Mouse (Mus musculus) forebrain, embryonic 15.5 days (tissue): ENCODE measurements around the gene Bid. TPM values are rescaled to one million over a fixed set of nuclear protein-coding genes. Genes with fewer than 3 reads are reported as not detected.
A peak's percentile ranks its signal among the peaks of the same experiment; 100 is the strongest.

ENCODE experiments used
- ATAC-seq: fragments of 200-750 bp; cut with Nextera tagmentation; replicated peaks from 2 replicates; pipeline ENCODE4 v1.8.0; 2017; ENCODE audit warnings: mild to moderate bottlenecking, moderate TSS enrichment, moderate library complexity
- H3K27ac ChIP-seq: fragments of 300-500 bp; sonication (generic); replicated peaks from 2 replicates; pipeline ENCODE4 v1.5.1; 2015; ENCODE audit warnings: mild to moderate bottlenecking, inconsistent platforms
- H3K27me3 ChIP-seq: fragments of 300-500 bp; sonication (generic); 2 replicates; pipeline ENCODE4 v1.6.1; 2015; ENCODE audit warnings: inconsistent platforms
- H3K36me3 ChIP-seq: fragments of 300-500 bp; sonication (generic); 2 replicates; pipeline ENCODE4 v1.6.1; 2015; ENCODE audit warnings: mild to moderate bottlenecking, inconsistent platforms
- H3K4me1 ChIP-seq: fragments of 300-500 bp; sonication (generic); 2 replicates; pipeline ENCODE4 v1.6.1; 2015; ENCODE audit warnings: inconsistent platforms
- H3K4me2 ChIP-seq: fragments of 300-500 bp; sonication (generic); replicated peaks from 2 replicates; pipeline ENCODE4 v1.6.1; 2015; ENCODE audit warnings: mild to moderate bottlenecking, inconsistent platforms
- H3K4me3 ChIP-seq: fragments of 300-500 bp; sonication (generic); 2 replicates; pipeline ENCODE4 v1.5.1; 2015; ENCODE audit warnings: mild to moderate bottlenecking, inconsistent platforms
- H3K9ac ChIP-seq: fragments of 300-500 bp; sonication (generic); replicated peaks from 2 replicates; pipeline ENCODE4 v1.6.1; 2015; ENCODE audit warnings: mild to moderate bottlenecking, inconsistent platforms
- H3K9me3 ChIP-seq: fragments of 300-500 bp; sonication (generic); 2 replicates; pipeline ENCODE4 v1.6.1; 2016; ENCODE audit warnings: inconsistent platforms
- WGBS: fragments of 180-500 bp; shearing (Covaris S2); methylation state at CpG from one replicate; pipeline ENCODE4 v1.1.7; 2015; ENCODE audit warnings: mixed read lengths; 5-methylcytosine and 5-hydroxymethylcytosine counted together
- polyA plus RNA-seq: library from polyadenylated mRNA; unstranded; fragments of >200 nt; fragmentation: Nextera tagmentation; extraction: Ambion mirVana; gene quantifications from 2 replicates; pipeline ENCODE4 v1.2.1, GENCODE M21; 2015

The Bid gene
- 24.3 TPM in 2 replicates for polyA plus RNA-seq

- H3K9ac ChIP-seq: peak within 1 kb of the TSS; percentile 57
- H3K4me1 ChIP-seq: peaks cover 14% of the 10 kb centered on the region
- under 1% methylated on average over 67 of the region's 67 CpGs for WGBS
- no peaks in the 10 kb centered on the region for H3K9me3 ChIP-seq
- peak; percentile 89 for ATAC-seq
- no peaks in the 10 kb centered on the region for H3K27me3 ChIP-seq
- H3K4me2 ChIP-seq: peak within 1 kb of the TSS; percentile 84
- peak within 1 kb of the TSS; percentile 79 for H3K4me3 ChIP-seq
- H3K27ac ChIP-seq: no peak within 1 kb of the TSS
- H3K36me3 ChIP-seq: no peaks in the 10 kb centered on the region
Measured at GRCm38 (mm10) chr6:120916074-120916971, at the start of gene Bid. Gene Bid (minus strand): TSS chr6:120916853.

GRCm38 (mm10) chr6:120965814-120966213 lies 49.2 kb upstream of the Bid start:
- H3K4me1 ChIP-seq: no peaks in the 10 kb centered on the region
- peaks cover 13% of the 10 kb centered on the region for H3K36me3 ChIP-seq
- H3K27me3 ChIP-seq: no peaks in the 10 kb centered on the region
- H3K27ac ChIP-seq: no peak overlapping the region
- no peak overlapping the region for H3K4me2 ChIP-seq
- H3K9ac ChIP-seq: no peak overlapping the region
- ATAC-seq: no peak
- H3K9me3 ChIP-seq: no peaks in the 10 kb centered on the region
- H3K4me3 ChIP-seq: no peak overlapping the region
- 80% methylated on average over 13 of the region's 13 CpGs for WGBS

- Histone ChIP-seq H3K27me3 (no peaks in the 10 kb centered on the region), H3K4me1 (no peaks in the 10 kb centered on the region), H3K9ac (no peak overlapping the region), H3K36me3 (peaks cover 14% of the 10 kb centered on the region; the same call in 1 of the 2 replicates), H3K27ac (no peak overlapping the region), H3K9me3 (no peaks in the 10 kb centered on the region), H3K4me2 (no peak overlapping the region), H3K4me3 (no peak overlapping the region)
- ATAC-seq: no peak
- 93% methylated on average over 3 of the region's 3 CpGs for WGBS
Measured at GRCm38 (mm10) chr6:120964179-120964578, 47.5 kb upstream of the Bid start.

- H3K27ac ChIP-seq: no peak overlapping the region
- ATAC-seq: no peak
- no peaks in the 10 kb centered on the region for H3K4me1 ChIP-seq
- peaks cover 39% of the 10 kb centered on the region for H3K36me3 ChIP-seq
- WGBS: 92% methylated on average over 9 of the region's 9 CpGs
- no peaks in the 10 kb centered on the region for H3K27me3 ChIP-seq
- H3K9ac ChIP-seq: no peak overlapping the region
- no peak overlapping the region for H3K4me3 ChIP-seq
- H3K9me3 ChIP-seq: no peaks in the 10 kb centered on the region
- H3K4me2 ChIP-seq: no peak overlapping the region
Measured at GRCm38 (mm10) chr6:120960338-120961030, 43.8 kb upstream of the Bid start.

GRCm38 (mm10) chr6:120957331-120957730 lies 40.7 kb upstream of the Bid start:
- 82% methylated on average over 4 of the region's 4 CpGs for WGBS

GRCm38 (mm10) chr6:120956259-120957161 lies 39.9 kb upstream of the Bid start:
- no peak overlapping the region for H3K4me2 ChIP-seq
- WGBS: 92% methylated on average over 11 of the region's 11 CpGs
- H3K27me3 ChIP-seq: no peaks in the 10 kb centered on the region
- H3K4me1 ChIP-seq: no peaks in the 10 kb centered on the region
- no peak overlapping the region for H3K27ac ChIP-seq
- H3K9ac ChIP-seq: no peak overlapping the region
- peaks cover 52% of the 10 kb centered on the region for H3K36me3 ChIP-seq
- H3K9me3 ChIP-seq: no peaks in the 10 kb centered on the region
- no peak for ATAC-seq
- H3K4me3 ChIP-seq: no peak overlapping the region

More at GRCm38 (mm10) chr6:120957331-120957730, 40.7 kb upstream of the Bid start:
- ATAC-seq: no peak
- H3K27me3 ChIP-seq: no peaks in the 10 kb centered on the region
- no peak overlapping the region for H3K4me3 ChIP-seq
- H3K4me1 ChIP-seq: no peaks in the 10 kb centered on the region
- no peak overlapping the region for H3K9ac ChIP-seq
- H3K9me3 ChIP-seq: no peaks in the 10 kb centered on the region
- no peak overlapping the region for H3K4me2 ChIP-seq
- H3K27ac ChIP-seq: no peak overlapping the region
- H3K36me3 ChIP-seq: peaks cover 45% of the 10 kb centered on the region

- Histone ChIP-seq H3K9ac (no peak overlapping the region), H3K27me3 (no peaks in the 10 kb centered on the region), H3K36me3 (peaks cover 55% of the 10 kb centered on the region), H3K27ac (no peak overlapping the region), H3K4me1 (no peaks in the 10 kb centered on the region), H3K4me2 (no peak overlapping the region), H3K4me3 (no peak overlapping the region), H3K9me3 (no peaks in the 10 kb centered on the region)
- 82% methylated on average over 3 of the region's 3 CpGs for WGBS
- no peak for ATAC-seq
Measured at GRCm38 (mm10) chr6:120955215-120955614, 38.6 kb upstream of the Bid start.

- H3K9me3 ChIP-seq: no peaks in the 10 kb centered on the region
- H3K9ac ChIP-seq: no peak overlapping the region
- no peaks in the 10 kb centered on the region for H3K4me1 ChIP-seq
- H3K27me3 ChIP-seq: no peaks in the 10 kb centered on the region
- no peak for ATAC-seq
- H3K4me2 ChIP-seq: no peak overlapping the region
- H3K27ac ChIP-seq: no peak overlapping the region
- H3K36me3 ChIP-seq: peaks cover 62% of the 10 kb centered on the region
- no peak overlapping the region for H3K4me3 ChIP-seq
- 81% methylated on average over 8 of the region's 8 CpGs for WGBS
Measured at GRCm38 (mm10) chr6:120954241-120954640, 37.6 kb upstream of the Bid start.

- 93% methylated on average over 6 of the region's 6 CpGs for WGBS
- H3K27ac ChIP-seq: no peak overlapping the region
- no peak for ATAC-seq
- H3K36me3 ChIP-seq: peaks cover 54% of the 10 kb centered on the region
- H3K4me3 ChIP-seq: no peak overlapping the region
- no peak overlapping the region for H3K9ac ChIP-seq
- H3K4me2 ChIP-seq: no peak overlapping the region
- H3K4me1 ChIP-seq: no peaks in the 10 kb centered on the region
- H3K27me3 ChIP-seq: no peaks in the 10 kb centered on the region
- no peaks in the 10 kb centered on the region for H3K9me3 ChIP-seq
Measured at GRCm38 (mm10) chr6:120952475-120952874, 35.8 kb upstream of the Bid start.

GRCm38 (mm10) chr6:120951311-120951710 lies 34.7 kb upstream of the Bid start:
- Histone ChIP-seq H3K27me3 (no peaks in the 10 kb centered on the region), H3K4me2 (no peak overlapping the region), H3K27ac (no peak overlapping the region), H3K9me3 (no peaks in the 10 kb centered on the region), H3K4me1 (no peaks in the 10 kb centered on the region), H3K36me3 (peaks cover 43% of the 10 kb centered on the region), H3K9ac (no peak overlapping the region), H3K4me3 (no peak overlapping the region)
- 92% methylated on average over 6 of the region's 6 CpGs for WGBS
- no peak for ATAC-seq

GRCm38 (mm10) chr6:120945510-120945909 lies 28.9 kb upstream of the Bid start:
- Histone ChIP-seq H3K4me2 (no peak overlapping the region), H3K4me1 (no peaks in the 10 kb centered on the region), H3K27me3 (no peaks in the 10 kb centered on the region), H3K9ac (no peak overlapping the region), H3K27ac (no peak overlapping the region), H3K36me3 (peaks cover 27% of the 10 kb centered on the region), H3K9me3 (no peaks in the 10 kb centered on the region), H3K4me3 (no peak overlapping the region)
- ATAC-seq: no peak
- 96% methylated on average over 9 of the region's 9 CpGs for WGBS
